Comparison of ENCODE assay signal across 8 mouse cellular contexts in the genomic region with DNA sequence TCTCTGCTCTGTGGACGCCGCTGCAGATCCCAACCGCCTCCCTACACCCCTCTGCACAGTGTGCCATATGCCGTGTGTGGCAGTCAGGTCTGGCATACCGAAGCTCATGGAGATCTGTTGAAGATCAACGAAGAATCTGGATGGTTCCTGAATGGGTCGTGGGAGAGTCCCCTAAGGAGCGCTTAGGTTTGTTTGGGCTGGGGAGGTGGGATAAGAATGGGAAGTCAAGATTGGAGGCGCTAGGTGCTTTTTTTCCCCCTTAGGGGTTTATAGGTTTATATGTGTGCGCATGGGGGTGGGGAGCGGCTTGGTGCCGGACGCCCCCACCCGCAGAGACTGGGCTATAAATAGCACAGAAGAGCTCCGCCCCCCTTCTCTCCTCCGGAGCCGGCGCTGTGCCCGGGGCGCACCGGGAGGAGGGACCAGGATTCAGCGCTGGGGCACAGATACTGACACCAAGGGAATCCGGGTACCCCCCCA. TPM values are rescaled to one million over a fixed set of nuclear protein-coding genes. Genes with fewer than 3 reads are reported as not detected.
A peak's percentile ranks its signal among the peaks of the same experiment; 100 is the strongest.
DNase-seq lines count a peak whose midpoint lies in the region; ATAC-seq and TF ChIP-seq lines count a peak whose summit lies in the region.

A gene (plus strand): TSS at position 409 of the 480 bp plus-strand sequence.

- peak within 1 kb of the TSS; percentile 19; the same call in 1 of the 2 replicates for H3K4me3 ChIP-seq in thymus, adult 2 months (ENCODE audit: control insufficient read depth, insufficient read depth, low read length)
- peak within 1 kb of the TSS; percentile 61 for H3K4me3 ChIP-seq in forebrain, embryonic 10.5 days
- peak within 1 kb of the TSS; percentile 59 for H3K4me3 ChIP-seq in heart, postnatal 0 days (ENCODE audit: low read depth, low read length)
- peak within 1 kb of the TSS; percentile 56 for H3K4me3 ChIP-seq in lung, embryonic 16.5 days (ENCODE audit: low read length)

- no peak for DNase-seq in thymus, adult 2 months
- DNase-seq in thymus, postnatal 0 days (ENCODE audit: low spot score), result no peak
- no peak for DNase-seq in forebrain, embryonic 10.5 days (ENCODE audit: extremely low spot score, low spot score)
- peak; percentile 66 for DNase-seq in heart, postnatal 0 days (ENCODE audit: low spot score)
- DNase-seq in layer of hippocampus, adult 8-10 months (ENCODE audit: low spot score in 2 of 2), result peak; percentile 75 to 76
- DNase-seq in right cerebral cortex, postnatal 4 days, result peak; percentile 76
- DNase-seq in thymus, postnatal 25 days, result no peak

- H3K4me2 ChIP-seq in heart, postnatal 0 days (ENCODE audit: low read depth, low read length), result peak within 1 kb of the TSS; percentile 97
- H3K4me2 ChIP-seq in lung, embryonic 16.5 days (ENCODE audit: low read depth, low read length), result peak within 1 kb of the TSS; percentile 88

- peaks cover 31% of the 10 kb centered on the region for H3K4me1 ChIP-seq in thymus, adult 2 months (replicated peaks; ENCODE audit: control insufficient read depth, insufficient read depth, low read length)
- H3K4me1 ChIP-seq in forebrain, embryonic 10.5 days, result peaks cover 78% of the 10 kb centered on the region
- no peaks in the 10 kb centered on the region; the same call in 1 of the 2 replicates for H3K4me1 ChIP-seq in heart, postnatal 0 days (ENCODE audit: control insufficient read depth, insufficient read depth)
- H3K4me1 ChIP-seq in lung, embryonic 16.5 days (replicated peaks; ENCODE audit: control insufficient read depth, insufficient read depth, low read length), result peaks cover 24% of the 10 kb centered on the region

- no peaks in the 10 kb centered on the region for H3K36me3 ChIP-seq in thymus, adult 2 months (ENCODE audit: control insufficient read depth, insufficient read depth, low read length)
- H3K36me3 ChIP-seq in forebrain, embryonic 10.5 days (replicated peaks), result no peaks in the 10 kb centered on the region
- no peaks in the 10 kb centered on the region for H3K36me3 ChIP-seq in heart, postnatal 0 days (replicated peaks; ENCODE audit: control insufficient read depth, insufficient read depth, low read length)
- no peaks in the 10 kb centered on the region for H3K36me3 ChIP-seq in lung, embryonic 16.5 days (ENCODE audit: control insufficient read depth, insufficient read depth, low read length)

- TF ChIP-seq EP300 in heart, postnatal 0 days (IDR thresholded peaks at IDR 0.05; ENCODE audit: low read depth), result no peak

- 4% methylated on average over 23 of the region's 23 CpGs for WGBS in thymus, adult 2 months
- under 1% methylated on average over 22 of the region's 23 CpGs for WGBS in forebrain, embryonic 10.5 days
- under 1% methylated on average over 18 of the region's 23 CpGs for WGBS in heart, postnatal 0 days
- WGBS in lung, embryonic 16.5 days, result 1% methylated on average over 22 of the region's 23 CpGs

- H3K27me3 ChIP-seq in thymus, adult 2 months (ENCODE audit: control insufficient read depth, insufficient read depth, low read length), result peaks cover 35% of the 10 kb centered on the region; the same call in 1 of the 2 replicates
- H3K27me3 ChIP-seq in forebrain, embryonic 10.5 days (ENCODE audit: poor library complexity, severe bottlenecking), result peaks cover 57% of the 10 kb centered on the region
- no peaks in the 10 kb centered on the region for H3K27me3 ChIP-seq in heart, postnatal 0 days (ENCODE audit: control insufficient read depth, insufficient read depth, low read length)
- H3K27me3 ChIP-seq in lung, embryonic 16.5 days (ENCODE audit: control insufficient read depth, insufficient read depth, low read depth, low read length), result peaks cover 22% of the 10 kb centered on the region

- H3K9ac ChIP-seq in heart, postnatal 0 days (replicated peaks; ENCODE audit: low read depth, low read length), result peak within 1 kb of the TSS; percentile 70
- peak within 1 kb of the TSS; percentile 68 for H3K9ac ChIP-seq in lung, embryonic 16.5 days (ENCODE audit: low read length)

- 0 out of 2 replicates have a peak, but pooled peaks have one; percentile 4 for ATAC-seq in heart, postnatal 0 days (ENCODE audit: insufficient read depth, low read depth)
- no peak for ATAC-seq in lung, embryonic 16.5 days (ENCODE audit: low read depth)

- no peak within 1 kb of the TSS for H3K27ac ChIP-seq in thymus, adult 2 months (ENCODE audit: control insufficient read depth, insufficient read depth, low read length)
- H3K27ac ChIP-seq in forebrain, embryonic 10.5 days, result peak within 1 kb of the TSS; percentile 84
- H3K27ac ChIP-seq in heart, postnatal 0 days (ENCODE audit: low read depth), result peak within 1 kb of the TSS; percentile 75
- H3K27ac ChIP-seq in lung, embryonic 16.5 days (ENCODE audit: low read length), result no peak within 1 kb of the TSS; the same call in 1 of the 2 replicates

- TF ChIP-seq CTCF in thymus, adult 2 months (IDR thresholded peaks at IDR 0.05; ENCODE audit: borderline replicate concordance, control insufficient read depth, extremely low read depth, insufficient read depth, low read length, poor library complexity), result no peak
- no peak for TF ChIP-seq CTCF in heart, postnatal 0 days (IDR thresholded peaks at IDR 0.05; ENCODE audit: low read depth)

- H3K9me3 ChIP-seq in forebrain, embryonic 10.5 days, result no peaks in the 10 kb centered on the region
- no peaks in the 10 kb centered on the region for H3K9me3 ChIP-seq in heart, postnatal 0 days (replicated peaks; ENCODE audit: control insufficient read depth, low read length)
- H3K9me3 ChIP-seq in lung, embryonic 16.5 days (ENCODE audit: control insufficient read depth, low read length), result no peaks in the 10 kb centered on the region

- no peak for TF ChIP-seq POLR2A in thymus, adult 2 months (IDR thresholded peaks at IDR 0.05; ENCODE audit: control insufficient read depth, extremely low read depth, insufficient read depth, low read length, poor library complexity)

RNA-seq across cellular contexts. Expression of the gene that starts here (rescaled TPM):
- polyA plus RNA-seq in thymus, adult 2 months (2012; rRNA removed), result 0.18 and 0.49 TPM in 2 replicates
- 0.07 and 0.09 TPM in 2 replicates for polyA plus RNA-seq in thymus, postnatal 0 days (2015; fragmentation: Nextera tagmentation; extraction: Ambion mirVana)
- 1.2 TPM in 2 replicates for polyA plus RNA-seq in forebrain, embryonic 10.5 days (2016; fragmentation: Nextera tagmentation; extraction: Ambion mirVana)
- total RNA-seq in heart, postnatal 0 days (2014; rRNA removed; ENCODE audit: low replicate concordance), result 1.2 and 5.3 TPM in 2 replicates
- 6.0 and 6.8 TPM in 2 replicates for polyA plus RNA-seq in heart, postnatal 0 days (2015; fragmentation: Nextera tagmentation; extraction: Ambion mirVana)
- 10 to 100 TPM; 49.5 to 56.2 (median 52.6) TPM for total RNA-seq in layer of hippocampus, adult 8-10 months (2022)
- polyA plus RNA-seq in lung, embryonic 16.5 days (2015; fragmentation: Nextera tagmentation; extraction: Ambion mirVana), result 1.6 and 1.9 TPM in 2 replicates

Comparison
In these comparisons a context has a peak if more than half of its experiments do, and no peak if none do; other contexts are left out.
1. DNase-seq: peak in heart, postnatal 0 days (single experiment), layer of hippocampus, adult 8-10 months (2 of 2) and right cerebral cortex, postnatal 4 days (single experiment); none in thymus, adult 2 months (single experiment), thymus, postnatal 0 days (single experiment), forebrain, embryonic 10.5 days (single experiment) and thymus, postnatal 25 days (single experiment).
2. H3K27ac ChIP-seq: peak in forebrain, embryonic 10.5 days (single experiment) and heart, postnatal 0 days (single experiment); none in thymus, adult 2 months (single experiment) and lung, embryonic 16.5 days (single experiment).
3. Peak in every context shown above with its lines, with median percentiles within 50 percentile points of each other: H3K4me3 ChIP-seq.